Mouse (Mus musculus) MEL (cell line): ENCODE results near the gene G6pc3.

Experiments
- CHD2 ChIP-seq: IDR thresholded peaks from 2 replicates; pipeline ENCODE4 v1.6.1; 2011; ENCODE audit warnings: low read length, improper control_type of control experiment
- CTCF ChIP-seq, 3 experiments: IDR thresholded peaks in 2 of 3; conservative IDR thresholded peaks in 1 of 3; 2 replicates each; pipeline ENCODE4 v1.5.1; 2011 to 2012; ENCODE audit warnings: low read length in 3 of 3, low read depth in 2 of 3, mild to moderate bottlenecking in 2 of 3, improper control_type of control experiment in 1 of 3, inconsistent platforms in 1 of 3, mixed read lengths in 1 of 3, moderate library complexity in 1 of 3; ENCODE audit not compliant: control insufficient read depth in 1 of 3, insufficient read depth in 1 of 3, poor library complexity in 1 of 3, severe bottlenecking in 1 of 3
- EP300 ChIP-seq, 2 experiments: IDR thresholded peaks; 2 replicates each; pipeline ENCODE4 v1.6.1; 2011; ENCODE audit warnings: improper control_type of control experiment in 2 of 2, low read length in 2 of 2, low read depth in 1 of 2, mild to moderate bottlenecking in 1 of 2
- GATA1 ChIP-seq: IDR thresholded peaks from 2 replicates; pipeline ENCODE4 v1.6.1; 2011; ENCODE audit warnings: low read depth, low read length, improper control_type of control experiment
- MAFK ChIP-seq: IDR thresholded peaks from 2 replicates; pipeline ENCODE4 v1.6.1; 2011; ENCODE audit warnings: low read depth, mild to moderate bottlenecking, low read length, improper control_type of control experiment, borderline replicate concordance
- MAX ChIP-seq: IDR thresholded peaks from 2 replicates; pipeline ENCODE4 v1.6.1; 2011; ENCODE audit warnings: low read length, improper control_type of control experiment
- MAZ ChIP-seq: IDR thresholded peaks from 2 replicates; pipeline ENCODE4 v1.6.1; 2012; ENCODE audit warnings: low read depth, mild to moderate bottlenecking, inconsistent platforms, low read length, improper control_type of control experiment
- NRF1 ChIP-seq: IDR thresholded peaks from 2 replicates; pipeline ENCODE4 v1.6.1; 2014; ENCODE audit warnings: low read depth, mild to moderate bottlenecking, inconsistent platforms, low read length, improper control_type of control experiment, moderate library complexity; ENCODE audit not compliant: poor library complexity, insufficient read depth, severe bottlenecking
- POLR2A ChIP-seq, 2 experiments: IDR thresholded peaks; 2 replicates each; pipeline ENCODE4 v1.6.1; 2011 to 2012; ENCODE audit warnings: low read length in 2 of 2, mild to moderate bottlenecking in 2 of 2, control low read depth in 1 of 2, improper control_type of control experiment in 1 of 2, low read depth in 1 of 2, moderate library complexity in 1 of 2; ENCODE audit not compliant: control insufficient read depth in 1 of 2, insufficient read depth in 1 of 2, poor library complexity in 1 of 2
- POLR2AphosphoS5 ChIP-seq: IDR thresholded peaks from 2 replicates; pipeline ENCODE4 v1.6.1; 2012; ENCODE audit warnings: low read depth, borderline replicate concordance, mild to moderate bottlenecking, inconsistent platforms, low read length, moderate library complexity, mixed read lengths
- RCOR1 ChIP-seq: IDR thresholded peaks from 2 replicates; pipeline ENCODE4 v1.6.1; 2012; ENCODE audit warnings: low read depth, mild to moderate bottlenecking, inconsistent platforms, low read length, improper control_type of control experiment
- SMC3 ChIP-seq: IDR thresholded peaks from 2 replicates; pipeline ENCODE4 v1.6.1; 2011; ENCODE audit warnings: low read depth, low read length, improper control_type of control experiment
- TAL1 ChIP-seq: IDR thresholded peaks from 2 replicates; pipeline ENCODE4 v1.6.1; 2012; ENCODE audit warnings: mild to moderate bottlenecking, inconsistent platforms, low read length, moderate library complexity, mixed read lengths
- ZMIZ1 ChIP-seq: IDR thresholded peaks from 2 replicates; pipeline ENCODE4 v1.6.1; 2012; ENCODE audit warnings: low read depth, mild to moderate bottlenecking, inconsistent platforms, low read length, improper control_type of control experiment, moderate library complexity

DNA sequence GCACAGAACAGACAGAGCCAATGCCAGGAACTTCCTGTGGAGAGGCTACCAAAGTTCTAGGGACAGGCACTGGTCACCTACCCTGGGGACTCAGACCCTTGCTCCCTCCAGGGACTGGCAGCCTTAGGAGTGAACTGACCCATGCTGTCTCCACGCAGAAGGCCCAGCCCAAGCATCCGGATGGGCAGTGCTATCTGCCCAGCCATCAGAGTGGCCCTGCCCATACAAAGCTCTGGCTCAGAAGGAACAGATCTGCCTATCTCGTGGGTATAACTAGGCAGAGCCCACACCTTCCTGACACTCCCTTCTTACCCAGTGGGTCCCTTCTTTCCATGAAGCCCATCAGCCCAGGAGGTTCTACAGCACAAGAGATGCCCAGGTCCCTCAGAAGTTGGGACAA, 20.8 kb downstream of the G6pc3 start:
- TF ChIP-seq SMC3: no peak
- TF ChIP-seq GATA1: no peak
- TF ChIP-seq POLR2A (IDR thresholded peaks at IDR 0.05; ENCODE audit: control insufficient read depth in 1 of 2, insufficient read depth in 1 of 2, low read depth in 1 of 2, low read length in 2 of 2, poor library complexity in 1 of 2): no peak
- TF ChIP-seq EP300 (IDR thresholded peaks at IDR 0.05; ENCODE audit: low read depth in 1 of 2, low read length in 2 of 2): no peak
- no peak for TF ChIP-seq CTCF (IDR thresholded peaks at IDR 0.05 in 2 of 3, conservative IDR thresholded peaks at IDR 0.05 in 1 of 3; ENCODE audit: control insufficient read depth in 1 of 3, insufficient read depth in 1 of 3, low read depth in 2 of 3, low read length in 3 of 3, poor library complexity in 1 of 3, severe bottlenecking in 1 of 3)
- TF ChIP-seq POLR2AphosphoS5: no peak
- TF ChIP-seq MAFK: no peak
- no peak for TF ChIP-seq RCOR1
- TF ChIP-seq MAX: no peak
- no peak for TF ChIP-seq CHD2
- TF ChIP-seq NRF1: no peak
- TF ChIP-seq ZMIZ1: no peak
- no peak for TF ChIP-seq TAL1
- no peak for TF ChIP-seq MAZ
